Mouse (Mus musculus) forebrain, embryonic 11.5 days (tissue): Measurements from ENCODE around the gene Rbm47. TPM values are rescaled to one million over a fixed set of nuclear protein-coding genes. Genes with fewer than 3 reads are reported as not detected.

Source experiments
- ATAC-seq: fragments of 200-750 bp; cut with Nextera tagmentation; replicated peaks from 2 replicates; pipeline ENCODE4 v1.8.0; 2017; ENCODE audit warnings: moderate TSS enrichment; ENCODE audit not compliant: low FRiP score
- DNase-seq: peaks from one replicate; pipeline ENCODE4 v3.0.0-alpha.2; 2017; ENCODE audit warnings: low spot score
- H3K27ac ChIP-seq: fragments of 300-500 bp; sonication (generic); 2 replicates; pipeline ENCODE4 v1.5.1; 2014; ENCODE audit warnings: low read depth, low read length
- H3K27me3 ChIP-seq: fragments of 300-500 bp; sonication (generic); 2 replicates; pipeline ENCODE4 v1.6.1; 2014; ENCODE audit warnings: mild to moderate bottlenecking, low read length, mixed read lengths; ENCODE audit not compliant: control insufficient read depth, insufficient read depth
- H3K36me3 ChIP-seq: fragments of 300-500 bp; sonication (generic); 2 replicates; pipeline ENCODE4 v1.6.1; 2014; ENCODE audit warnings: mild to moderate bottlenecking, low read length, moderate library complexity, mixed read lengths; ENCODE audit not compliant: control insufficient read depth, insufficient read depth
- H3K4me1 ChIP-seq: fragments of 300-500 bp; sonication (generic); replicated peaks from 2 replicates; pipeline ENCODE4 v1.6.1; 2014; ENCODE audit warnings: low read length, mixed read lengths; ENCODE audit not compliant: control insufficient read depth, insufficient read depth
- H3K4me2 ChIP-seq: fragments of 300-500 bp; sonication (generic); 2 replicates; pipeline ENCODE4 v1.6.1; 2014; ENCODE audit warnings: low read depth, mild to moderate bottlenecking, low read length, moderate library complexity, mixed read lengths; ENCODE audit not compliant: severe bottlenecking
- H3K4me3 ChIP-seq: fragments of 300-500 bp; sonication (generic); 2 replicates; pipeline ENCODE4 v1.5.1; 2014; ENCODE audit warnings: low read depth, low read length
- H3K9ac ChIP-seq: fragments of 300-500 bp; sonication (generic); 2 replicates; pipeline ENCODE4 v1.6.1; 2014; ENCODE audit warnings: low read length
- H3K9me3 ChIP-seq: fragments of 300-500 bp; sonication (generic); 2 replicates; pipeline ENCODE4 v1.6.1; 2016; ENCODE audit warnings: low read length, mixed read lengths; ENCODE audit not compliant: control insufficient read depth
- WGBS: fragments of 180-500 bp; shearing (Covaris S2); extraction: QIAGEN DNeasy Blood & Tissue Kit; methylation state at CpG from one replicate; pipeline ENCODE4 v1.1.7; 2014; 5-methylcytosine and 5-hydroxymethylcytosine counted together
- polyA plus RNA-seq: library from polyadenylated mRNA; unstranded; fragments of >200 nt; fragmentation: Nextera tagmentation; extraction: Ambion mirVana; gene quantifications from 2 replicates; pipeline ENCODE4 v1.2.1, GENCODE M21; 2014

Gene Rbm47
- polyA plus RNA-seq, 1 experiment from 2014 or later: 5.9 TPM

- 88% methylated on average over 6 of the region's 6 CpGs for WGBS
- no peak overlapping the region for H3K9ac ChIP-seq
- no peak for ATAC-seq
Observed at GRCm38 (mm10) chr5:66096081-66096480, 76.8 kb downstream of the Rbm47 start.

GRCm38 (mm10) chr5:66095166-66095565 lies 77.8 kb downstream of the Rbm47 start:
- ATAC-seq: no peak
- Histone ChIP-seq H3K27ac (no peak overlapping the region), H3K27me3 (no peaks in the 10 kb centered on the region), H3K4me1 (no peaks in the 10 kb centered on the region), H3K36me3 (no peaks in the 10 kb centered on the region), H3K4me2 (no peak overlapping the region), H3K9ac (no peak overlapping the region), H3K9me3 (no peaks in the 10 kb centered on the region), H3K4me3 (no peak overlapping the region)
- 71% methylated on average over 6 of the region's 6 CpGs for whole genome bisulfite sequencing
- no peak for DNase-seq

More at GRCm38 (mm10) chr5:66096081-66096480, 76.8 kb downstream of the Rbm47 start:
- H3K4me2 ChIP-seq: no peak overlapping the region
- no peak overlapping the region for H3K4me3 ChIP-seq
- H3K36me3 ChIP-seq: no peaks in the 10 kb centered on the region
- no peaks in the 10 kb centered on the region for H3K27me3 ChIP-seq
- DNase-seq: no peak
- no peak overlapping the region for H3K27ac ChIP-seq
- no peaks in the 10 kb centered on the region for H3K9me3 ChIP-seq
- no peaks in the 10 kb centered on the region for H3K4me1 ChIP-seq

- no peak for DNase-seq
Observed at GRCm38 (mm10) chr5:66090037-66090436, 82.9 kb downstream of the Rbm47 start.

GRCm38 (mm10) chr5:66089600-66089999 lies 83.3 kb downstream of the Rbm47 start:
- Histone ChIP-seq H3K9me3 (no peaks in the 10 kb centered on the region), H3K4me2 (no peak overlapping the region), H3K36me3 (no peaks in the 10 kb centered on the region), H3K27me3 (no peaks in the 10 kb centered on the region), H3K4me1 (no peaks in the 10 kb centered on the region), H3K4me3 (no peak overlapping the region), H3K9ac (no peak overlapping the region), H3K27ac (no peak overlapping the region)
- ATAC-seq (no peak), DNase-seq (no peak)
- WGBS: 86% methylated on average over 4 of the region's 4 CpGs

More at GRCm38 (mm10) chr5:66090037-66090436, 82.9 kb downstream of the Rbm47 start:
- Histone ChIP-seq H3K27me3 (no peaks in the 10 kb centered on the region), H3K4me2 (no peak overlapping the region), H3K27ac (no peak overlapping the region), H3K9ac (no peak overlapping the region), H3K9me3 (no peaks in the 10 kb centered on the region), H3K4me1 (no peaks in the 10 kb centered on the region), H3K4me3 (no peak overlapping the region), H3K36me3 (no peaks in the 10 kb centered on the region)
- WGBS: 75% methylated on average over 9 of the region's 9 CpGs
- no peak for ATAC-seq

- Histone ChIP-seq H3K27me3 (no peaks in the 10 kb centered on the region), H3K27ac (no peak overlapping the region), H3K4me3 (no peak overlapping the region), H3K9me3 (no peaks in the 10 kb centered on the region), H3K36me3 (no peaks in the 10 kb centered on the region), H3K9ac (no peak overlapping the region), H3K4me2 (no peak overlapping the region), H3K4me1 (no peaks in the 10 kb centered on the region)
- DNase-seq (no peak), ATAC-seq (no peak)
- 91% methylated on average over 5 of the region's 5 CpGs for WGBS
Observed at GRCm38 (mm10) chr5:66088902-66089295, 84.0 kb downstream of the Rbm47 start.

GRCm38 (mm10) chr5:66088247-66088901 lies 84.5 kb downstream of the Rbm47 start:
- Histone ChIP-seq H3K4me3 (no peak overlapping the region), H3K36me3 (no peaks in the 10 kb centered on the region), H3K27ac (no peak overlapping the region), H3K9me3 (no peaks in the 10 kb centered on the region), H3K27me3 (no peaks in the 10 kb centered on the region), H3K9ac (no peak overlapping the region), H3K4me1 (no peaks in the 10 kb centered on the region), H3K4me2 (no peak overlapping the region)
- 90% methylated on average over 4 of the region's 4 CpGs for WGBS
- DNase-seq (no peak), ATAC-seq (no peak)

GRCm38 (mm10) chr5:66086952-66087351 lies 86.0 kb downstream of the Rbm47 start:
- H3K9ac ChIP-seq: no peak overlapping the region
- H3K4me1 ChIP-seq: no peaks in the 10 kb centered on the region
- no peak for ATAC-seq
- no peak for DNase-seq
- no peaks in the 10 kb centered on the region for H3K9me3 ChIP-seq
- H3K36me3 ChIP-seq: no peaks in the 10 kb centered on the region
- 93% methylated on average over 9 of the region's 9 CpGs for WGBS
- no peak overlapping the region for H3K4me3 ChIP-seq
- no peaks in the 10 kb centered on the region for H3K27me3 ChIP-seq
- H3K4me2 ChIP-seq: no peak overlapping the region
- no peak overlapping the region for H3K27ac ChIP-seq

GRCm38 (mm10) chr5:66086304-66086703 lies 86.6 kb downstream of the Rbm47 start:
- Histone ChIP-seq H3K4me1 (no peaks in the 10 kb centered on the region), H3K4me2 (no peak overlapping the region), H3K4me3 (no peak overlapping the region), H3K27me3 (no peaks in the 10 kb centered on the region), H3K9me3 (no peaks in the 10 kb centered on the region), H3K27ac (no peak overlapping the region), H3K9ac (no peak overlapping the region), H3K36me3 (no peaks in the 10 kb centered on the region)
- DNase-seq: no peak
- ATAC-seq: no peak
- WGBS: 100% methylated on average over 1 of the region's 1 CpGs

- no peak for ATAC-seq
- no peaks in the 10 kb centered on the region for H3K27me3 ChIP-seq
- no peaks in the 10 kb centered on the region for H3K36me3 ChIP-seq
- H3K4me2 ChIP-seq: no peak overlapping the region
- WGBS: 76% methylated on average over 4 of the region's 4 CpGs
- H3K27ac ChIP-seq: no peak overlapping the region
- H3K9me3 ChIP-seq: no peaks in the 10 kb centered on the region
- H3K4me3 ChIP-seq: no peak overlapping the region
- H3K4me1 ChIP-seq: no peaks in the 10 kb centered on the region
- DNase-seq: no peak
- no peak overlapping the region for H3K9ac ChIP-seq
Observed at GRCm38 (mm10) chr5:66085478-66085877, 87.4 kb downstream of the Rbm47 start.
